Mouse (Mus musculus) heart, postnatal 4 days (tissue): ENCODE data around the gene Olfr775. TPM values are rescaled to one million over a fixed set of nuclear protein-coding genes. Genes with fewer than 3 reads are reported as not detected.

Experiments used
- DNase-seq: peaks from one replicate; pipeline ENCODE4 v3.0.0; 2021
- total RNA-seq, 2 experiments: library from RNA; stranded (reverse); gene quantifications; 2 replicates each; pipeline ENCODE4 v1.2.3; 2021

Olfr775 gene
- not detected for total RNA-seq

GRCm38 (mm10) chr10:129248112-129248511 is at the start of gene Olfr775:
Olfr775 (plus strand) TSS chr10:129248412.
- DNase-seq, result no peak

GRCm38 (mm10) chr10:129230737-129231136 is 17.5 kb upstream of the Olfr775 start:
- no peak for DNase-seq

- DNase-seq, result no peak
Observed at GRCm38 (mm10) chr10:129235904-129236303, 12.3 kb upstream of the Olfr775 start, which contains the start of gene Olfr774. Olfr774 (plus strand) TSS chr10:129236204.

- no peak for DNase-seq
Observed at GRCm38 (mm10) chr10:129258827-129259226, 10.6 kb downstream of the Olfr775 start, which contains the start of gene Olfr776. Olfr776 (plus strand) TSS chr10:129259127.

- DNase-seq, result no peak
Observed at GRCm38 (mm10) chr10:129271081-129271535, 22.9 kb downstream of the Olfr775 start, which contains the start of gene Olfr777. Olfr777 (minus strand) TSS chr10:129271485.

Other genes starting within 250 kb of the Olfr775 start
- gene Olfr763, start 237.6 kb upstream of the Olfr775 start, total RNA-seq, result not detected
- not detected for gene Olfr764-ps1, start 208.5 kb upstream of the Olfr775 start, total RNA-seq
- not detected for gene Olfr765, start 198.4 kb upstream of the Olfr775 start, total RNA-seq
- not detected for gene Olfr766-ps1, start 179.4 kb upstream of the Olfr775 start, total RNA-seq
- gene Olfr767, start 165.5 kb upstream of the Olfr775 start, total RNA-seq, result not detected
- gene Olfr768, start 149.0 kb upstream of the Olfr775 start, total RNA-seq, result not detected
- gene Olfr769, start 130.6 kb upstream of the Olfr775 start, total RNA-seq, result not detected
- gene Olfr770, start 109.4 kb upstream of the Olfr775 start, total RNA-seq, result not detected
- gene Olfr771, start 83.7 kb upstream of the Olfr775 start, total RNA-seq, result not detected
- not detected for gene Olfr772, start 70.5 kb upstream of the Olfr775 start, total RNA-seq
- not detected for gene Olfr773, start 61.0 kb upstream of the Olfr775 start, total RNA-seq
- gene Olfr774, start 12.2 kb upstream of the Olfr775 start, total RNA-seq, result not detected
- not detected for gene Olfr776, start 10.7 kb downstream of the Olfr775 start, total RNA-seq
- not detected for gene Olfr777, start 23.1 kb downstream of the Olfr775 start, total RNA-seq
- not detected for gene Olfr780, start 69.7 kb downstream of the Olfr775 start, total RNA-seq
- not detected for gene Olfr781, start 80.4 kb downstream of the Olfr775 start, total RNA-seq
- gene Olfr782, start 100.4 kb downstream of the Olfr775 start, total RNA-seq, result not detected
- not detected for gene Olfr784, start 135.7 kb downstream of the Olfr775 start, total RNA-seq
- not detected for gene Olfr785, start 157.0 kb downstream of the Olfr775 start, total RNA-seq
- gene Olfr786, start 178.9 kb downstream of the Olfr775 start, total RNA-seq, result not detected
- gene Olfr787, start 213.4 kb downstream of the Olfr775 start, total RNA-seq, result not detected
- not detected for gene Olfr788, start 222.6 kb downstream of the Olfr775 start, total RNA-seq
- gene Olfr789, start 236.3 kb downstream of the Olfr775 start, total RNA-seq, result not detected